Mouse (Mus musculus): Measurements from ENCODE around the gene Tcp10c. TPM values are rescaled to one million over a fixed set of nuclear protein-coding genes. Genes with fewer than 3 reads are reported as not detected.

The Tcp10c gene
- not detected in 2 replicates for polyA plus RNA-seq (2012; rRNA removed; ENCODE audit: low replicate concordance)

GRCm38 (mm10) chr17:13354521-13354920 lies at the start of gene Tcp10c:
TSS of gene Tcp10c (plus strand) at chr17:13354572.

Other genes starting within 250 kb of the Tcp10c start
- gene Unc93a, start 222.8 kb upstream of the Tcp10c start, polyA plus RNA-seq (2012; rRNA removed; ENCODE audit: low replicate concordance): 0.15 and 0.19 TPM in 2 replicates
- gene Smok2a, start 133.4 kb upstream of the Tcp10c start, polyA plus RNA-seq (2012; rRNA removed; ENCODE audit: low replicate concordance): not detected in 2 replicates
- not detected in 2 replicates for gene Smok2b, start 124.3 kb upstream of the Tcp10c start, polyA plus RNA-seq (2012; rRNA removed; ENCODE audit: low replicate concordance)